Mouse (Mus musculus): ENCODE measurements around the gene Sim1. TPM values are rescaled to one million over a fixed set of nuclear protein-coding genes. Genes with fewer than 3 reads are reported as not detected.

Gene Sim1
- polyA plus RNA-seq, 1 experiment from 2014 or later, result 0.96 TPM

DNA sequence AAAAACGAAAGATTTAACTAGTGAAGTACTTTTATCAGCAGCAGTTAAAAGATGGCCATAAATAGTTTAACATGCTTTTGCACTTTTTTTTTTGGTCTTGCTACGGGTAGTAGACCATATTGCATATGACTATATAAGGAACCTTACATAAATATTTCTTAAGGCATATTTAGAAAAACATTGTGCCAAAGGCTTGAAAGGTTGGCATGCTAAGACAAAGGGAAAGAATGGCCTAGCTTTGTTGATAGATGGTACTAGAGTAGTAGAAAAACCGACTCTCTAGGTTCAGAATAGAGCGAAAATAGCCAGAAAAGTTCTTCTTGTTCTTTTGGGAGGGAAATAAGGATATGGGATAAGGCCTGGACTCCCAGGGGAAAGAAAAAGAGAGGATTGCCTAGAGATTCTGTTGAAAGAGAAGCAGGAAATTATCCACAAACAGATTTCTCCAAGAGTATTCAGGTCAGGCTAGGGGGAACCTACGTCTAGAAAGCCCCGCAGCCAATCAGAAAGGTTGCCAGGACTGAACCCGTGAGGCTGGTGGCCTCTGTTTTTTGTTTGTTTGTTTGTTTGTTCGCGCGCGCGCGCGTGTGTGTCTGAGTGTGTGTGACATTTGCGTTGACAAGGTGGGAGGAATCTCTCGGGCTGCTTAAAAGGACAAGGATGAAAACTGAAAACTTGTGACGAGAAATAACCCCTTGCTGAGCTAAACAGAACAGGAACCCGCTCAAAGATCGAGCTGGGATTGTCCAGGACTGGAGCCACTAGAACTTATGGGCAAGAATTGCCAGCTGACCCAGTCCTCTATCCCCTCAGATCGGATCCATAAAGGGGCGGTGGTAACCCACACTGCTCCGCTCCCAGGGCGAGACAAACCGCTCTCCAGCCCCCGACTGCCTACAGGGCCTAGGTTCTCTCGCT, 9.6 kb downstream of the Sim1 start:
- H3K27ac ChIP-seq, result no peak overlapping the region
- H3K9ac ChIP-seq, result no peak overlapping the region
- H3K4me3 ChIP-seq, result no peak overlapping the region
- 0 out of 2 replicates have a peak overlapping the region, but pooled peaks have one; percentile 20 for H3K4me2 ChIP-seq
- 11% methylated on average over 26 of the region's 26 CpGs for WGBS
- H3K27me3 ChIP-seq, result peaks cover 94% of the 10 kb centered on the region
- no peaks in the 10 kb centered on the region for H3K36me3 ChIP-seq
- H3K4me1 ChIP-seq, result peaks cover 25% of the 10 kb centered on the region
- H3K9me3 ChIP-seq, result no peaks in the 10 kb centered on the region
- no peak for ATAC-seq (ENCODE audit: insufficient number of reproducible peaks, low FRiP score, low TSS enrichment, low read depth)

DNA sequence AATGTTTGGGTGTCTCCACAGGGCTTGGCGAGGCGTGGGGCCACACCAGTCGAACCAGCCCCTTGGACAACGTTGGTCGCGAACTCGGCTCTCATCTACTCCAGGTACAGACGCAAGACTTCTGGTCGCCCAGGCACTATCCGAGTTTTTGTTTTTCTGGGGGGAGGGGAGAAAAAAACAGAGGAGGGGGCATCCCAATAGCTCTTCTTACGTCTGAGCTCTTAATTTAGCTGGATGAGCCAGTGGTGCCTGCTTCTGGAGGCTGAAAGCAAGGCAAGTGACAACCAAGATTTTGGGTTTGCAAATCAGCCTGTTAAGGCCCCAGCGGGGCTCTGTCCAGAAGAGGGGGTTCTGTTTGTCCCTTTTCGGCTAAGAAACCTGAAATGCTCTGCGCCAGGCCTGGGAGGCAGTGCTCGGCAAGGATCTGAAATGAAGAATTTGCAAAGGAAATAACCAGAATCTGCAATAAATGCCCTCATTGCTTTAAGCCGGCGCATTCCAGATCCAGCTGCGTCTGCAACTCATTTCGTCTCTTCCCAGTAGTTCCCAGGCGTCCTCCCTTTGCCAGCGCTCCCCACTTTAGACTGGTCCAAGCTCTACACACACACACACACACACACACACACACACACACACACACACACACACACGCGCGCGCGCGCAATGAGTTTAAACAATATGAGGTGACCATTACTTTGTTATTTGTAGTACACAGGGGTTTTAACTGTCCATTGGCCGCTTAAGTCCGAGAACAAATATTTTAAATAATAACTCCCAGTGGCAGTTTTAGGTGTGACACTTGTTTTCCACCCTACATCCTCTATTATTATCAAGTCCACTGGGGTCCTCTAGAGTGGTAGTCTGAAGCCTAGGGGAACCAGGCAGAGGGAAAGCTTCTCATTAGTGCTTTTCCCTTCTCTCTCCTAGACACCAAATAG, 10.5 kb downstream of the Sim1 start:
- peak overlapping the region; percentile 20; the same call in 1 of the 2 replicates for H3K4me2 ChIP-seq
- peaks cover 97% of the 10 kb centered on the region for H3K27me3 ChIP-seq
- H3K9me3 ChIP-seq, result no peaks in the 10 kb centered on the region
- no peak overlapping the region for H3K27ac ChIP-seq
- H3K4me1 ChIP-seq, result peaks cover 25% of the 10 kb centered on the region
- no peak for ATAC-seq (ENCODE audit: insufficient number of reproducible peaks, low FRiP score, low TSS enrichment, low read depth)
- no peak overlapping the region for H3K9ac ChIP-seq
- no peak overlapping the region for H3K4me3 ChIP-seq
- 7% methylated on average over 28 of the region's 29 CpGs for WGBS
- no peaks in the 10 kb centered on the region for H3K36me3 ChIP-seq

DNA sequence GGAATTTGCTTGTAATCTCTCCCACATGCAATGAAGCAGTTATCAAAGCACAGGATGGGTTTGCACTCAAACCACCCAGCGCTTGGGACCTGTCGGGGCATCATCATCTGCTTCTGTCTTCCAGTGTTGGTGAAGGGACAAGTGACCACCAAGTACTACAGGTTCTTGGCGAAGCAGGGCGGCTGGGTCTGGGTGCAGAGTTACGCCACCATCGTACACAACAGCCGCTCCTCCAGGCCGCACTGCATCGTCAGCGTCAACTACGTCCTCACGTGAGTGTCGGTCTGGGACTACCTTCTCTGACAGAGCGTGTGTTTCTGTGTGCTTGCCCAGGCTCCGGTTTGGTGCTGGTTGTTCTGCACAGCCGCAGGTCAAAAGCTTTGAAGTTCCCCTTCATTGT, 15.8 kb downstream of the Sim1 start:
- H3K4me2 ChIP-seq, result peak overlapping the region; percentile 40
- ATAC-seq (ENCODE audit: insufficient number of reproducible peaks, low FRiP score, low TSS enrichment, low read depth), result no peak
- no peak overlapping the region for H3K27ac ChIP-seq
- peaks cover 6% of the 10 kb centered on the region; the same call in 1 of the 2 replicates for H3K4me1 ChIP-seq
- no peaks in the 10 kb centered on the region for H3K36me3 ChIP-seq
- H3K27me3 ChIP-seq, result peaks cover 71% of the 10 kb centered on the region
- H3K9ac ChIP-seq, result no peak overlapping the region
- 7% methylated on average over 16 of the region's 16 CpGs for WGBS
- peak overlapping the region; percentile 23 for H3K4me3 ChIP-seq
- no peaks in the 10 kb centered on the region for H3K9me3 ChIP-seq

DNA sequence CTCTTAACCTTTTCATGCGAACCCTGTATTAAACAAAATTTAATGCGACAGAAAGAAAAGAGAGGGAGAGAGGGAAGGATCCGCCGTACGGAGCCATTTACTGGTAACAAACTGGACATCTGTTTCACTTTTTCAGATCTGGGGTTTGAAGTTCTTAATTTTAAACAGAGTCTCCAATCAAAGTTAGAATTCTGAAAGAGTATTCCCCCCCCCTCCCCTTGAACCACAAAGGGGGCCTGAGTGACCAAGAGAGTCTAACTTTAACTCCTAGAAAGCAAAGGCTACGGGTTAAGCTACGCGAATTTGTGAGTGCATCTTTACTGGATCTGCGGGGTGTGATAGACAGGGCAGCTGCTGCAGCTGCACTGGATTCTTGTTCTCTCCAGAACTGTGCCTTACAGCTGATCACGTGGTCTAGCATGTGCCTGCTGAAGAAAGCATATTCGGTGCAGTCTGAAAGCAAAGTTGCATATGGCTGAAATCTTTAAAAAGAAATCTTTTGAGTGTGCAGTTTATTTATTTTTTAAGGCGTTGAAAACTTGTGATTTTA, 16.4 kb downstream of the Sim1 start:
- H3K36me3 ChIP-seq, result no peaks in the 10 kb centered on the region
- H3K9me3 ChIP-seq, result no peaks in the 10 kb centered on the region
- peak overlapping the region; percentile 23 for H3K4me3 ChIP-seq
- peak overlapping the region; percentile 40 for H3K4me2 ChIP-seq
- peaks cover 66% of the 10 kb centered on the region for H3K27me3 ChIP-seq
- no peak overlapping the region for H3K9ac ChIP-seq
- peaks cover 6% of the 10 kb centered on the region; the same call in 1 of the 2 replicates for H3K4me1 ChIP-seq
- WGBS, result 5% methylated on average over 12 of the region's 12 CpGs
- 0 out of 2 replicates have a peak, but pooled peaks have one; percentile 74 for ATAC-seq (ENCODE audit: insufficient number of reproducible peaks, low FRiP score, low TSS enrichment, low read depth)
- H3K27ac ChIP-seq, result no peak overlapping the region

DNA sequence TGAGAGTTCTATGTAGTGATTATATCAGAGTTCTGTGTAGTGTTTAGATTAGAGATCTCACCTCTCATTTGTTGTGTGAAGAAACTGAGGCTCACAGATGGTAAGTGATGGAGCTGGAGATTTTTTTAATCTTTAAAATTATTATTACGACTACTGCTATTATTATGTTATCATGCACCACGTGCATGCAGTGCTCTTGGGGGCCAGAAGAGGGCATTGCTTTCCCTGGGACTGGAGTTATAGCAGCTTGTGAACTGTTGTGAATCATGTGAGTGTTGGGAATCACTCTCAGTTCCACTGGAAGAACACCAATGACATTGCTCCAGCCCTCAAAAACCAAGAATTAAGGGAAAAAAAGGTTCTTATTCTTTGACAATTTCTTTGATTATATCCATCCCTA, 21.1 kb downstream of the Sim1 start:
- Histone ChIP-seq H3K27me3 (peaks cover 19% of the 10 kb centered on the region; the same call in 1 of the 2 replicates), H3K4me3 (no peak overlapping the region), H3K9me3 (no peaks in the 10 kb centered on the region), H3K4me1 (peaks cover 3% of the 10 kb centered on the region; the same call in 1 of the 2 replicates), H3K9ac (no peak overlapping the region), H3K4me2 (no peak overlapping the region), H3K27ac (no peak overlapping the region), H3K36me3 (no peaks in the 10 kb centered on the region)
- 46% methylated on average over 2 of the region's 2 CpGs for WGBS
- ATAC-seq (ENCODE audit: insufficient number of reproducible peaks, low FRiP score, low TSS enrichment, low read depth), result no peak

DNA sequence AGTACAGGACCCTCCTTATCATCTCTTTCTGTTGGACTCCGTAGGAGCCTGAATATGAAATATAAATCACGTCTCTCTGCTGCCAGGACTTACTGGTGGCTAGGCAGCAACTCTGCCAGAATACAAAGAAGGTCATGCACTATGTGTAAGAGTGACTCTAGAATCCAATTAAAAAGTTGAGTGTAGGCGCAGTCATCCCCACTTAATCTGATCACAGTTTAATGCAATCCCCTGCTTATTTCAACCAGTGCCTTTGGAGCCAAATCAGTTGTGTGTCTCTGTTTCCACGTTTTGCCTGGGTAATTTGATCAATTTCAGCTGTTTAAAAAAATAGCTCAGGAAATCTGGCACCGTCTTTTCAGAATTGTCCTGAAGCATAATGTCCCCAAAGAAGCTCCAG, 34.7 kb downstream of the Sim1 start:
- no peak for ATAC-seq (ENCODE audit: insufficient number of reproducible peaks, low FRiP score, low TSS enrichment, low read depth)
- 61% methylated on average over 5 of the region's 5 CpGs for WGBS
- Histone ChIP-seq H3K9me3 (no peaks in the 10 kb centered on the region), H3K27me3 (peaks cover 2% of the 10 kb centered on the region; the same call in 1 of the 2 replicates), H3K36me3 (no peaks in the 10 kb centered on the region), H3K27ac (no peak overlapping the region), H3K4me3 (no peak overlapping the region), H3K4me2 (no peak overlapping the region), H3K9ac (no peak overlapping the region), H3K4me1 (no peaks in the 10 kb centered on the region)

DNA sequence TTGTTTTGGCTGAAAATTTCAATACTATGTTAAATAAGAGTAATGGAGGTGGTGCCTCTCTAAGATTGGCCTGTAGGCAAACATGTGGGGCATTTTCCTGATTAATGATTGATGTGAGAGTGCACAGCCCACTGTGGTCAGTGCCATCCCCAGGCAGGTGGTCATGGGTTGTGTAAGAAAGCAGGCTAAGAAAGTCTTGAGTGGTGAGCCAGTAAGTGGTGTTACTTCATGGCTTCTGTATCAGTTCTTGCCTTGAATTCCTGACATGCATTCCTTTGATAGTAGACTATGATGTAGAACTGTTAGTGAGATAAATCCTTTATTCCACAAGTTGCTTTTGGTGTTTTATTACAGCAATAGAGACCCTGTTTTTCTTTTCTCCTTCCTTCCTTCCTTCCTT, 41.1 kb downstream of the Sim1 start:
- Histone ChIP-seq H3K9me3 (no peaks in the 10 kb centered on the region), H3K4me3 (no peak overlapping the region), H3K4me1 (no peaks in the 10 kb centered on the region), H3K4me2 (no peak overlapping the region), H3K27ac (no peak overlapping the region), H3K27me3 (no peaks in the 10 kb centered on the region), H3K9ac (no peak overlapping the region), H3K36me3 (no peaks in the 10 kb centered on the region)
- no peak for ATAC-seq (ENCODE audit: insufficient number of reproducible peaks, low FRiP score, low TSS enrichment, low read depth)

DNA sequence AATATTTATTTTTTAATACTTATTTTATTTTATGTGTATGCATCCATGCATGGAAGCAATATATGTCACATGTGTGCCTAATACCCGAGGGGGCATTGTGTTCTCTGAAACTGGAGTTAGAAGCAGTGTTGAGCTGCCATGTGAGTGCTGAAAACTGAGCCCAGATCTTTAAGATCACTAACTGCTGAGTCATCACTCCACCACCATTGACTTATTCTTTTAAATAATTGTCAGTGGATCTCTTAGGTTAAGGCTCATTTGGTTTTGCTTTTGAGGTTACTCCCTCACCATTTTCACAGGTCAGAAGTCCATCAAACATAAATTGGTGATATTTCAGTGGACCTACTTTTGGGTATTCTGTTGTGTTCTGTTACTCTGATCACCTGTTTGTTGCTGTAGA, 79.1 kb downstream of the Sim1 start:
- ATAC-seq (ENCODE audit: insufficient number of reproducible peaks, low FRiP score, low TSS enrichment, low read depth), result no peak
- H3K4me1 ChIP-seq, result no peaks in the 10 kb centered on the region
- no peak overlapping the region for H3K4me3 ChIP-seq
- H3K36me3 ChIP-seq, result no peaks in the 10 kb centered on the region
- H3K4me2 ChIP-seq, result no peak overlapping the region
- no peaks in the 10 kb centered on the region for H3K27me3 ChIP-seq
- H3K9me3 ChIP-seq, result no peaks in the 10 kb centered on the region
- 60% methylated on average over 1 of the region's 1 CpGs for WGBS
- H3K9ac ChIP-seq, result no peak overlapping the region
- H3K27ac ChIP-seq, result no peak overlapping the region

DNA sequence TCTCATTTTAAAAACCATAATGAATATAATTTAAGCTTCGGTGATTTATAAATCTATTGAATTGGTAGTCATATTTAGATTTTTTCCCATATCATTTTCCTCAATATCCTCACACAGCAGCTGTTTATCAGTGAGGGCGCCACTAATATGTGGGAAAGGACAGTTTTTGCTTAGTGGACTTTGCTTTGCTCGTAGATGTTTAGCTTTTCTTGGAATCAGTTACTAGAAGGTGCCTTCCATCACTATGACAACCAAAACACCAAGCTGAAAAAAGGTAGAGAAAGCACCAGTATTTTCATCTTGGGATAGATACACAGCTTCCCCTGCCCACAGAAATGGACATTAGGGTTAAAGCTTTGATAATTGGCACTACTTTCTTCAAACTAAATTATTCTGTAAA, 87.3 kb downstream of the Sim1 start:
- ATAC-seq (ENCODE audit: insufficient number of reproducible peaks, low FRiP score, low TSS enrichment, low read depth), result no peak
- H3K27me3 ChIP-seq, result no peaks in the 10 kb centered on the region
- WGBS, result 85% methylated on average over 3 of the region's 3 CpGs

DNA sequence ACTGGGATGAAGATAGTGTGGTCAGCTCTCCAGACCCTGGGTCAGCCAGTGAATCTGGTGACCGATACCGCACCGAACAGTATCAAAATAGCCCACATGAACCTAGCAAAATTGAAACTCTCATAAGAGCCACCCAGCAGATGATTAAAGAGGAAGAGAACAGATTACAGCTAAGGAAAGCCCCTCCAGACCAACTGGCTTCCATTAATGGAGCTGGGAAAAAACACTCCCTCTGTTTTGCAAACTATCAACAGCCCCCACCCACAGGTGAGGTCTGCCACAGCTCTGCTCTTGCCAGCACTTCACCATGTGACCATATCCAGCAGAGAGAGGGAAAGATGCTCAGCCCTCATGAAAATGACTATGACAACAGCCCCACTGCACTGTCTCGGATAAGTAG, 89.1 kb downstream of the Sim1 start:
- Histone ChIP-seq H3K36me3 (no peaks in the 10 kb centered on the region), H3K4me1 (no peaks in the 10 kb centered on the region), H3K9me3 (no peaks in the 10 kb centered on the region), H3K27me3 (no peaks in the 10 kb centered on the region), H3K9ac (no peak overlapping the region), H3K4me2 (no peak overlapping the region), H3K27ac (no peak overlapping the region), H3K4me3 (no peak overlapping the region)
- 91% methylated on average over 4 of the region's 4 CpGs for WGBS
- no peak for ATAC-seq (ENCODE audit: insufficient number of reproducible peaks, low FRiP score, low TSS enrichment, low read depth)

More for the DNA sequence above, 87.3 kb downstream of the Sim1 start:
- H3K9ac ChIP-seq, result no peak overlapping the region
- no peak overlapping the region for H3K4me3 ChIP-seq
- H3K4me2 ChIP-seq, result no peak overlapping the region
- H3K36me3 ChIP-seq, result no peaks in the 10 kb centered on the region
- no peaks in the 10 kb centered on the region for H3K4me1 ChIP-seq
- no peaks in the 10 kb centered on the region for H3K9me3 ChIP-seq
- no peak overlapping the region for H3K27ac ChIP-seq

DNA sequence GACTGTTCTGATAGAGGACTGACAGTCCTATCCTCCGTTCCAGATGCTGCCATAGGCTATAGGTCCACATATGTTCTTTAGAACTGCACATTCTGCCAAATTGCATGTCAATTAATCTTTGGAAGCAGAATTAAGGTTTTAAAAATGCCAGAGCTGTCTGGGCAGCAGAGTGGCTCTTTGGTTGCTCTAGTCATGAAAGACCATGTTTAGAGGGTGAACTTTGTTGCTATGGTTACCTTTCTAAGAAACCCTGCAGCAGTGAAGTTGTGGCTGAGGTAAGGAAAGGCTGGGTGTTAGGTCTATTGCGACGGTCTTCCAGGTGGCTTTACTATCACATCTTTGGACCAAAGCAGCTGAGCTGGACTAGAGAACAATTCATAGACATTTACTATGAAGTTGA, 113.2 kb downstream of the Sim1 start:
- ATAC-seq (ENCODE audit: insufficient number of reproducible peaks, low FRiP score, low TSS enrichment, low read depth), result no peak
- no peak overlapping the region for H3K4me2 ChIP-seq
- H3K4me1 ChIP-seq, result 0 out of 2 replicates have a peak, but pooled peaks cover 2% of the 10 kb centered on the region
- H3K4me3 ChIP-seq, result no peak overlapping the region
- H3K27ac ChIP-seq, result no peak overlapping the region
- no peak overlapping the region for H3K9ac ChIP-seq
- 61% methylated on average over 3 of the region's 3 CpGs for WGBS
- no peaks in the 10 kb centered on the region for H3K36me3 ChIP-seq
- no peaks in the 10 kb centered on the region for H3K27me3 ChIP-seq
- H3K9me3 ChIP-seq, result no peaks in the 10 kb centered on the region
